Mouse (Mus musculus): Measurements from ENCODE around the gene Exoc6b. TPM values are rescaled to one million over a fixed set of nuclear protein-coding genes. Genes with fewer than 3 reads are reported as not detected.

Exoc6b gene
- polyA plus RNA-seq, 1 experiment, result 0.56 TPM

GRCm38 (mm10) chr6:84578928-84579327 lies 490.4 kb downstream of the Exoc6b start:
- H3K4me3 ChIP-seq (replicated peaks), result no peak overlapping the region
- no peaks in the 10 kb centered on the region for H3K36me3 ChIP-seq (replicated peaks; ENCODE audit: low read length)
- peaks cover 92% of the 10 kb centered on the region for H3K27me3 ChIP-seq (replicated peaks)
- H3K4me1 ChIP-seq, result peaks cover 10% of the 10 kb centered on the region
- no peak for TF ChIP-seq FLI1 (IDR thresholded peaks at IDR 0.05; ENCODE audit: low read length)
- TF ChIP-seq GATA1 (IDR thresholded peaks at IDR 0.05; ENCODE audit: borderline replicate concordance, low read length), result no peak
- no peaks in the 10 kb centered on the region for H3K9me3 ChIP-seq

GRCm38 (mm10) chr6:84577898-84578297 lies 491.4 kb downstream of the Exoc6b start:
- H3K36me3 ChIP-seq (replicated peaks; ENCODE audit: low read length), result no peaks in the 10 kb centered on the region
- H3K27me3 ChIP-seq (replicated peaks), result peaks cover 88% of the 10 kb centered on the region
- TF ChIP-seq FLI1 (IDR thresholded peaks at IDR 0.05; ENCODE audit: low read length) (no peak), GATA1 (IDR thresholded peaks at IDR 0.05; ENCODE audit: borderline replicate concordance, low read length) (no peak)
- H3K9me3 ChIP-seq, result no peaks in the 10 kb centered on the region
- H3K4me1 ChIP-seq, result peaks cover 3% of the 10 kb centered on the region; the same call in 1 of the 2 replicates
- H3K4me3 ChIP-seq (replicated peaks), result no peak overlapping the region

DNA sequence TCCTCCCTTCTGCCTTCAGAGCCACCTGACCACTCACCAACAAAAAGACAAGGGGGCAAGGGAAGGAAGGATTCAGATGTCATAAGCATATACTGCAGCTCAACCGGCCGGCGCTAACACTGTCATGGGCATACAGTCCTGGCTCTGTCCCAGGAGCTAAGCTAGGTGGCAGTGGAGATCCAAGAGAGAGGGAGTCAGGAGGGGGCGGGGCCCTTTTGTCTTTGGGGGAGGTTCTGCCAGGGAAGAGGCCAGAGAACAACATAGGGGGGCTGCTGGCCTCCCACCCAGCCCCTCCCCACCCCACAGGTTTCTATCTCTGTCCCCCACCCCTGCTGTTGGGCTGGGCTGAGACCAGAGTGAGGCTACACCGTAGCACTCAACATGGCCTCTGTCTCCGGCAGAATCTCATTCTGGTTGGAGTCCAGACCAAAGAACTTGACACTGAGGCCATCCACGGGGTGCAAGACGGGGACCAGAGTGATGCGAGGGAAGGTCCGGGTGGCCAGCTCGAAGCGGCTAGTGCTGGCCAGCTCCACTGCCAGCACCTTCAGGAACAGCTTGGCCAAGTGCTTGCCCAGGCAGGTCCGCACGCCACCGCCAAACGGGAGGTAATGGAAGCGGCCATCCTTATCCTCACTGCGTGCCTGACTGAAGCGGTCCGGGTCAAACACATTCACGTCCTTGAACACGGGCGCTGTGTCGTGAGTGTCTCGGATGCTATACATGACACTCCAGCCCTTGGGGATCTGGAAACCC lies 495.2 kb downstream of the Exoc6b start:
- Histone ChIP-seq H3K27me3 (replicated peaks) (peaks cover 64% of the 10 kb centered on the region), H3K36me3 (replicated peaks; ENCODE audit: low read length) (no peaks in the 10 kb centered on the region)

DNA sequence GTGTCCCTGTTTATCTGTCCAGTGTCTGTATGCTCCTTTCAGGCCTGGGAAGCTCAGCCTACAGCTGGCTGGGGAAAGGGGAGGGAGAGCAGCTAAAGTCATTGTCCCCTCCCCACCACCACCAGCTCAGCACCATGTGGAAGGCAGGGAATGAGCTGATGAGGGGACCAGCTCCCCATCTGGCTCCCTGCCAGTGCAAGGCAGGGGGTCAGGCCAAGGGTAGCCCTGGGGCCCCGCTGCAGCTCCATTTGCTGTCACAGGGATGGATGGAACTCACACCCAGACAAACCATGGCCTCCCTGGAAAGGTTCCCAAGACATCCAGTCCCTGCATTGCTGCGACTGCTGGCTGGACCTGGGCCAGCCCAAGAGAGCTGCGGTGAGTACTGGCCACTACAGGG lies 499.3 kb downstream of the Exoc6b start:
- Histone ChIP-seq H3K9me3 (no peaks in the 10 kb centered on the region), H3K4me1 (peaks cover 3% of the 10 kb centered on the region; the same call in 1 of the 2 replicates), H3K4me3 (replicated peaks) (no peak overlapping the region), H3K36me3 (replicated peaks; ENCODE audit: low read length) (no peaks in the 10 kb centered on the region), H3K27me3 (replicated peaks) (peaks cover 39% of the 10 kb centered on the region)
- TF ChIP-seq GATA1 (IDR thresholded peaks at IDR 0.05; ENCODE audit: borderline replicate concordance, low read length) (no peak), FLI1 (IDR thresholded peaks at IDR 0.05; ENCODE audit: low read length) (no peak)

More for the DNA sequence above, 495.2 kb downstream of the Exoc6b start:
- peaks cover 3% of the 10 kb centered on the region; the same call in 1 of the 2 replicates for H3K4me1 ChIP-seq
- H3K9me3 ChIP-seq, result no peaks in the 10 kb centered on the region
- H3K4me3 ChIP-seq (replicated peaks), result no peak overlapping the region
- TF ChIP-seq FLI1 (IDR thresholded peaks at IDR 0.05; ENCODE audit: low read length), result no peak
- no peak for TF ChIP-seq GATA1 (IDR thresholded peaks at IDR 0.05; ENCODE audit: borderline replicate concordance, low read length)

DNA sequence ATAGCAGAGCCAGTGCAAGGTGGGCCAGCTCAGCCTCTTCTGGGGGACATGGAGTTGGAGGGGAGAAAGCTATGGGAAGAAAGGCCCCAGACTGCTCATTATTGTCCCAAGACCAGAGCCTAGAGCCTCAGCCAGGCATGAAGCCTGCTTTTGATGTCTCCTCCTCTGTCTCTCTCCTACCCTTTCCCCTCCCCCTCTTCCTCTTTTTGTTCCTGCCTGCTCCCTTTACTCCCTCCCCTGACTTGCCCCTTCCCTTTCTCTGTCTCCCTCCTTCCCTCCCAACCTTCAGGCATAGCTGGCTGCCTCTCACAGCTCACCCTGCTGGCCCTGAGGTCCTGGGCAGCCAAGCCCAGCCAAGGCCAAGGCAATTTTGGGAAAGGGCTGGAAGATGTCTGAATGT lies 499.7 kb downstream of the Exoc6b start:
- Histone ChIP-seq H3K4me3 (replicated peaks) (no peak overlapping the region), H3K36me3 (replicated peaks; ENCODE audit: low read length) (no peaks in the 10 kb centered on the region), H3K9me3 (no peaks in the 10 kb centered on the region), H3K27me3 (replicated peaks) (peaks cover 39% of the 10 kb centered on the region), H3K4me1 (peaks cover 3% of the 10 kb centered on the region; the same call in 1 of the 2 replicates)
- TF ChIP-seq GATA1 (IDR thresholded peaks at IDR 0.05; ENCODE audit: borderline replicate concordance, low read length) (no peak), FLI1 (IDR thresholded peaks at IDR 0.05; ENCODE audit: low read length) (no peak)

- H3K4me1 ChIP-seq, result peaks cover 3% of the 10 kb centered on the region; the same call in 1 of the 2 replicates
- no peaks in the 10 kb centered on the region for H3K9me3 ChIP-seq
- peaks cover 44% of the 10 kb centered on the region for H3K27me3 ChIP-seq (replicated peaks)
- no peaks in the 10 kb centered on the region for H3K36me3 ChIP-seq (replicated peaks; ENCODE audit: low read length)
- H3K4me3 ChIP-seq (replicated peaks), result no peak overlapping the region
- TF ChIP-seq GATA1 (IDR thresholded peaks at IDR 0.05; ENCODE audit: borderline replicate concordance, low read length) (no peak), FLI1 (IDR thresholded peaks at IDR 0.05; ENCODE audit: low read length) (no peak)
These were observed 500.4 kb downstream of the Exoc6b start for GRCm38 (mm10) chr6:84568880-84569279.

Other genes starting within 250 kb of the Exoc6b start
- gene Spr, start 68.3 kb upstream of the Exoc6b start, polyA plus RNA-seq (2012; ENCODE audit: insufficient read depth, low replicate concordance), result 23.7 and 32.1 TPM in 2 replicates
- gene Emx1, start 117.9 kb upstream of the Exoc6b start, polyA plus RNA-seq (2012; ENCODE audit: insufficient read depth, low replicate concordance), result not detected in 2 replicates

All from megakaryocyte, embryonic 14.5 days (primary cell).